Mouse (Mus musculus) stomach, postnatal 0 days (tissue): Measurements from ENCODE around the gene Lgr4.

Experiments
- CTCF ChIP-seq: IDR thresholded peaks from 2 replicates; pipeline ENCODE4 v1.5.1; 2016; ENCODE audit warnings: antibody characterized with exemption, low read depth, mild to moderate bottlenecking, moderate library complexity
- EP300 ChIP-seq: optimal IDR thresholded peaks from 2 replicates; pipeline ENCODE3; 2016; ENCODE audit warnings: antibody characterized with exemption

- TF ChIP-seq CTCF (no peak), EP300 (no peak)
These were observed 37.6 kb downstream of the Lgr4 start for GRCm38 (mm10) chr2:109955060-109955459.
